Mouse (Mus musculus) ovary, postnatal 14 days (tissue): ENCODE data around the gene Scfd2.

Experiments
- DNase-seq: peaks from one replicate; pipeline ENCODE4 v3.0.0; 2022; ENCODE audit warnings: low spot score

The Scfd2 gene

GRCm38 (mm10) chr5:74365408-74365807, 166.2 kb downstream of the Scfd2 start:
- DNase-seq, result no peak

DNA sequence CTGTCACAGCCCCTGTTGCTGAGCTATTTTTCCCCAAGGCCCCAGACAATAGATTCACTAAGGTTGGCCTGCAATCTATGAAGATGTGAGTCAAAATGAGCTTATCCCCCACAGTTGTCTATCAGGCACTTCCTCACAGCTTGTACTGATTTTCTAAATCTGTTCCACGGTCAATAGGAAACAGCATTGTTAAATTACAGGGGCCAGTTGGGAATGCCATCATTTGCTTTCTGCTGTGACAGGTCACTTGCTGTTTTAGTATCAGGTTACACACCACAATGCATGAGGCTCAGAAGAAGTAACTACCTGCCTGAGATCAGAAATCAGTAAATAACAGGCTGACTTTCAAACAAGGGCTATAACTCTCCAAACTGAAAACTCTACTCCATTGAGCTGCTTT, 168.3 kb downstream of the Scfd2 start:
- DNase-seq, result no peak

- no peak for DNase-seq
Measured at GRCm38 (mm10) chr5:74361531-74361930, 170.0 kb downstream of the Scfd2 start.

DNA sequence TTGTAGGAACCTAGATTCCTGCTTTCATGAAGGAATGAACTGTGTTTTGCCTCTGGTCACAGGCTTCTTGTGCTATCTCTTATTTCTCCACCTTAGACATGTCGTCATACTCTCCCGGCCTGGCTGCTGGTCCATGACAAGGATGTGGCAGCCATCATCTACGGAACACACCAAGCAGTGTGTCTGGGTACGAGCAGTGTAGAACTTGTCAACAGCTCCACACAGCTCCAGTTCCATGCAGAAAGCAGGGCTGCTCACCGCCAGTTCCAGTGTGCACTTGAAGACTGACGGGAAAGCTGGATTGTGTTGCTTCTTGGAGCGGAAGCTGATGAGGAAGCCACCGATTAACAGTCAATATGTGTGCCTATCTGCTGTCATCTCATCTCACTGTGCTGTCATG, 173.5 kb downstream of the Scfd2 start:
- DNase-seq, result no peak

GRCm38 (mm10) chr5:74355416-74356177, 176.0 kb downstream of the Scfd2 start:
- no peak for DNase-seq

DNA sequence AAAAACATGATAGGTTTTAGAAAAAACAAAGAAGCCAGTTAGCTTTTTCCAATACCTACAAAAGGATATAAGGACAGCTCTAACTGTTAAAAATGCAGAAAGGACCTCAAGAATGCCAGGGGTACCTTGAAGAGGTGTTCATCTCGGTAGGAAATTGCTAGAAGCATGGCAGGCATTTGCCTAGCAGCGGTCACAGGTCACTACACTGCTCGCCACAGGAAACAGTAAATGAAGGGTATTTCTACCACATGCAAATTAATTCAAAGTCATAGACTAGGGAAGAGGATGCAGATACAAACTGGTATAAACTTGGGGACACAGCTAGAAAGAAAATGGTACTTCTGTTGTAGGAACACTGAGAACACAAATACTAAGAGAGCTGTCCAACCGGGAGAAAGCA, 180.7 kb downstream of the Scfd2 start:
- no peak for DNase-seq

DNA sequence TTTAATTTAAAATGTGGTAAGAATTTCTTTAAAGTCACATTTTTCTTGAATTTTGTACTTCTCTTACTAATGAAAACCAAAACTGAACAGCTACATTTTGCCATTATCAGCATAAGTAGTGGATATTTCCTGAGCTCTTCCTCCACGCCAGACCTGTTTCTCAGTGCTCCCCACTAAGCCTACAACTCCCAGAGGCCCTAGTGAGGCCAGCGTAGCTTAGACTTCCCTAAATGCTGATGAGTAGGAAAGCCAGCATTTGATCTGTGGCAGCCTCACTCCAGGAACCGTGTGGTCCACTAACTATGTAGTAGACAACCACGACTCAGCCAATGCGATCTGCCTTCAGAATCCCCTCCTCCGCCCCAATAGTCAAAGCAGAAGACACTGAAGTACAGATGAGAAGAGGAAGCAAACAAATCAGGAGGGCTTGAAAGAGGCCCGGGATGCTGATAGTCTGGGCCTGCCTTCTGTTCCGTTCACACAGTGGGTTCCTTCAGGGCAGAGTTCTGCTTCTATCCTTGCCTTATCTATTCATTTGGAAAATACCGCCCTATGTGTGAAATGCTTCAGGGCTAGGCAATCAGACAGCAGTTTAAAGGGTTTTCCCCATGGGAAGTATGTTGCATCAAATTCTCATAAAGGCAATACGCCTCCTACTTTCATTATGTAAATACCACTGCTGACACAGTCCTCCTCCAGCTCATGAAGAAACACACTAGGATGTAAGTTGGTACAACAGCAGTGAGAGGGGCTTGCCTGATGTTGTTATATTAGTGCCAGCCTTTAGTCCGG, 183.3 kb downstream of the Scfd2 start:
- DNase-seq, result no peak

DNA sequence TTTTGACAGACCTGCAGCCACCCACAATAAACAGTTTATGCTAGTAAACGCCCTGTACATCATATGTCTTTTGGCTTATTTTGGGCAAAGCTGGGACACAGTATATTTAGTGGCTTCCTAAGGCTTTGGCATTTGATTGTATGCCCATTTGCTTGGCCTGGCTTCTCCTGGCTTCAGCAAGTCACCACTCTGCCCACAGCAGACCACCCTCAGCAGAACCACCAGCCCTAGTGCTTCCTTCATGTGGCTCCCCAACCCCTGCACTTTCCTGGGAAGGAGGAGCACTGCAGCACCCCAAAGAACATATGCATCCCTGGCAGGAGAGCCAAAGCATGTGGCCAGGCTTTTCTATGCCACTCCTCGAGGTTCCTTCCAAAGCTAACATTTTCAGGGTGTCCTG, 188.5 kb downstream of the Scfd2 start:
- no peak for DNase-seq

GRCm38 (mm10) chr5:74342557-74342956, 189.0 kb downstream of the Scfd2 start:
- DNase-seq, result no peak

DNA sequence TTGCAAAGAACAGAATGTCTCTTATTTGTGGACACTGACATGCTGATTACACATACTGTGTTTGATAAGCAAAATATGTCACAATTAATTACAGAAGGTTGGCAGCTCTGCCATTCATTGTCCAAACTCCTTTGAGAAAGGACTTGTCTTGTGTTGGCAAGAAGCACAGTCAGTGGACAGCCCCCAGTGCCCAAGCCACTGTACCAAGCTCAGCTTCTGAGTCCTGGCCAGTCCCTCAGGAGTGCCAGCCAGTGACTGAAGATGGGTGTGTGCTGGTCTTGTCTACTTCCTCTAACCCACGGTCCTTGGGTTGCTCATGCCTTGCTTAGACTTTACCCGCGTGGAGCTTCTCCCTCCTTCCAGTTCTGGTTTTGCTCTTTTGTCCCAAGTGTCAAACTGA, 194.1 kb downstream of the Scfd2 start:
- DNase-seq, result no peak

DNA sequence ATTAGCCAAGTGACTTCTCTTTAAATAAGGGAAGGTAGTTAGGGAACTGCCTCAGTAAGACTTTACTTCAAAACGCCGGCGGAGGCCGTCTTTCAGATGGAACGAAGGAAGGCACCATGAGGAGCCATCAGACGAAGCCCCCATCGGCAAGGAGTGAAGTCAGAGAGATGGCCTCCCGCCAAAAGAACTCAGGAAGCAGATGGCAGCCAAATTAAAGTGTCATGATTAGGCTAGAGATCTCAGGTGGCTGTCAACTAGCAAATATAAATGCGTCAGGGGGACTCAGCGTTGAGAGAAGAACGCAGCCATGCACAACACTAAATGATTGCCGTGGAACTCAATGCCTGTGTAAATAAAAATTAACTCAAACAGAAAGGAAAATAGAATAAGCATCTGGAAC, 194.8 kb downstream of the Scfd2 start:
- DNase-seq, result no peak

DNA sequence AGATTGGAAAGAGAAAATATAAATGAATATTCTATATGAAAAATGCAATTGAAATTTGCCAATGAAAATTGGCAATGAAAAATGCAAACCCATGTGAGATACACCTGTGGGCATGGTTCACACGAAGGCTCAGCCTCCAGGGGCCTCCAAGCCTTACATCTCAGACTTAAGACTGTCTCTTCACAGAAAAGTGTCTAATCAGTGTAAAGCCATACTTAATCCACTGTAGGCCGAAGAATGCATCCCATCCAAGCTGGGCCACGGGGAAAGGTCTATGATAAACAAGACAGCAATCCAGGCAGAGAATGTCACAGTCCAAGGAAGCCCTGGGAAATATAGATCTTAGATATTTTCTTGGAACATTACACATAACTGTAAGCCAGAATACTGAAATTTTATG, 198.3 kb downstream of the Scfd2 start:
- DNase-seq, result no peak

DNA sequence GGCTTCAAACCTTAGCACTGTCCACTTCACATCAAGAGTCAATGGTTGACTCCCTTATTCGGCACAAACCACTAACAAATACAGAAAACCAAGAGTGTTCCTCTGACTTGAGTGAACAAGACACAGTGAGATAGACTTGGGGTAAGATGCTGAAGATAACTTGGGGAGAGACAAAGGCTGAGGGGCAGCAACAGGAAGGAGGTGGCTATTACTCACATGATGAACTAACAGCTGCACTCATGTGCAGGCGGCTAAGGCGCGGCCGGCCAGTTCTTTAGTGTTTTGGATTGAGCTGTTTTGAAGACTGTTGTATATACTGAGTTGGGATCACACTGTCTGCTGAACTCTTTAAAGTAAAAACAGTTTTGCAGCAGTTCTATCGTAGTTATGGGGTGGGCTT, 205.3 kb downstream of the Scfd2 start:
- DNase-seq, result no peak

GRCm38 (mm10) chr5:74321010-74321746, 210.4 kb downstream of the Scfd2 start:
- DNase-seq, result no peak

GRCm38 (mm10) chr5:74319551-74319950, 212.0 kb downstream of the Scfd2 start:
- DNase-seq, result no peak

- DNase-seq, result no peak
Measured at GRCm38 (mm10) chr5:74317174-74317573, 214.4 kb downstream of the Scfd2 start.

- no peak for DNase-seq
Measured at GRCm38 (mm10) chr5:74316333-74316945, 215.1 kb downstream of the Scfd2 start.

- peak; percentile 29 for DNase-seq
Measured at GRCm38 (mm10) chr5:74315471-74316245, 215.9 kb downstream of the Scfd2 start.

- DNase-seq, result no peak
Measured at GRCm38 (mm10) chr5:74314501-74314900, 217.1 kb downstream of the Scfd2 start.

- DNase-seq, result no peak
Measured at GRCm38 (mm10) chr5:74313542-74313941, 218.0 kb downstream of the Scfd2 start.

- DNase-seq, result no peak
Measured at GRCm38 (mm10) chr5:74311865-74312264, 219.7 kb downstream of the Scfd2 start.
